Mouse (Mus musculus): ENCODE measurements around the gene Gm3402. TPM values are rescaled to one million over a fixed set of nuclear protein-coding genes. Genes with fewer than 3 reads are reported as not detected.
"Not testable (repeated sequence)": the region's sequence is repeated elsewhere in the genome, so short reads cannot be mapped to it uniquely, and the experiment has no call there.

Gm3402 gene
- polyA plus RNA-seq, 1 experiment from 2014 or later: not detected

- H3K27ac ChIP-seq (ENCODE audit: low read length); H3K4me2 ChIP-seq (ENCODE audit: low read depth, low read length); H3K4me3 ChIP-seq (ENCODE audit: low read length); H3K9ac ChIP-seq (ENCODE audit: low read length); ATAC-seq (replicated peaks; ENCODE audit: extremely low read depth, insufficient read depth, low FRiP score); H3K4me1 ChIP-seq (ENCODE audit: control insufficient read depth, insufficient read depth, low read length); H3K9me3 ChIP-seq (replicated peaks; ENCODE audit: control insufficient read depth, low read length); H3K36me3 ChIP-seq (ENCODE audit: control insufficient read depth, insufficient read depth); H3K27me3 ChIP-seq (ENCODE audit: control insufficient read depth, insufficient read depth, low read length): not testable (repeated sequence)
- no CpG with 5 or more reads among the region's 5 CpGs for WGBS
Observed at GRCm38 (mm10) chr5:146502099-146502498, 11.8 kb upstream of the Gm3402 start, which contains the start of gene 4930449I24Rik. Gene 4930449I24Rik (plus strand): TSS chr5:146502399.

- H3K9me3 ChIP-seq (replicated peaks; ENCODE audit: control insufficient read depth, low read length); H3K27me3 ChIP-seq (ENCODE audit: control insufficient read depth, insufficient read depth, low read length); H3K27ac ChIP-seq (ENCODE audit: low read length); H3K9ac ChIP-seq (ENCODE audit: low read length); H3K4me2 ChIP-seq (ENCODE audit: low read depth, low read length); ATAC-seq (replicated peaks; ENCODE audit: extremely low read depth, insufficient read depth, low FRiP score); H3K4me1 ChIP-seq (ENCODE audit: control insufficient read depth, insufficient read depth, low read length); H3K4me3 ChIP-seq (ENCODE audit: low read length); H3K36me3 ChIP-seq (ENCODE audit: control insufficient read depth, insufficient read depth): not testable (repeated sequence)
- WGBS: 80% methylated on average over 1 of the region's 3 CpGs
Observed at GRCm38 (mm10) chr5:146525501-146525900, 11.6 kb downstream of the Gm3402 start, which contains the start of gene Gm3404. Gene Gm3404 (plus strand): TSS chr5:146525801.

- not testable (repeated sequence) for ATAC-seq (replicated peaks; ENCODE audit: extremely low read depth, insufficient read depth, low FRiP score); H3K27me3 ChIP-seq (ENCODE audit: control insufficient read depth, insufficient read depth, low read length); H3K4me2 ChIP-seq (ENCODE audit: low read depth, low read length); H3K4me3 ChIP-seq (ENCODE audit: low read length); H3K36me3 ChIP-seq (ENCODE audit: control insufficient read depth, insufficient read depth); H3K9ac ChIP-seq (ENCODE audit: low read length); H3K4me1 ChIP-seq (ENCODE audit: control insufficient read depth, insufficient read depth, low read length); H3K27ac ChIP-seq (ENCODE audit: low read length); H3K9me3 ChIP-seq (replicated peaks; ENCODE audit: control insufficient read depth, low read length)
- WGBS: 73% methylated on average over 2 of the region's 3 CpGs
Observed at GRCm38 (mm10) chr5:146537347-146537746, 23.4 kb downstream of the Gm3402 start, which contains the start of gene Gm3409. Gene Gm3409 (plus strand): TSS chr5:146537647.

GRCm38 (mm10) chr5:146555836-146556235 lies 41.9 kb downstream of the Gm3402 start, which contains the start of gene Gm3415:
Gene Gm3415 (plus strand): TSS chr5:146556136.
- H3K27ac ChIP-seq (ENCODE audit: low read length); H3K4me1 ChIP-seq (ENCODE audit: control insufficient read depth, insufficient read depth, low read length); H3K36me3 ChIP-seq (ENCODE audit: control insufficient read depth, insufficient read depth); H3K9me3 ChIP-seq (replicated peaks; ENCODE audit: control insufficient read depth, low read length); H3K4me2 ChIP-seq (ENCODE audit: low read depth, low read length); ATAC-seq (replicated peaks; ENCODE audit: extremely low read depth, insufficient read depth, low FRiP score); H3K27me3 ChIP-seq (ENCODE audit: control insufficient read depth, insufficient read depth, low read length); H3K4me3 ChIP-seq (ENCODE audit: low read length); H3K9ac ChIP-seq (ENCODE audit: low read length): not testable (repeated sequence)
- no CpG with 5 or more reads among the region's 3 CpGs for WGBS

- Histone ChIP-seq H3K36me3 (ENCODE audit: control insufficient read depth, insufficient read depth) (no peaks in the 10 kb centered on the region), H3K4me1 (ENCODE audit: control insufficient read depth, insufficient read depth, low read length) (no peaks in the 10 kb centered on the region), H3K27me3 (ENCODE audit: control insufficient read depth, insufficient read depth, low read length) (no peaks in the 10 kb centered on the region), H3K4me3 (ENCODE audit: low read length) (no peak overlapping the region), H3K9ac (ENCODE audit: low read length) (no peak overlapping the region), H3K9me3 (replicated peaks; ENCODE audit: control insufficient read depth, low read length) (peaks cover 2% of the 10 kb centered on the region; the same call in 1 of the 2 replicates), H3K4me2 (ENCODE audit: low read depth, low read length) (no peak overlapping the region), H3K27ac (ENCODE audit: low read length) (no peak overlapping the region)
- 56% methylated on average over 1 of the region's 1 CpGs for WGBS
- ATAC-seq (replicated peaks; ENCODE audit: extremely low read depth, insufficient read depth, low FRiP score): no peak
Observed at GRCm38 (mm10) chr5:146564259-146564658, 50.3 kb downstream of the Gm3402 start.

Other genes starting within 250 kb of the Gm3402 start
- gene Wasf3, start 129.1 kb upstream of the Gm3402 start, polyA plus RNA-seq (2015; fragmentation: Nextera tagmentation; extraction: Ambion mirVana): 0.15 and 0.33 TPM in 2 replicates
- not detected in 2 replicates for gene Gm6408, start 32.2 kb upstream of the Gm3402 start, polyA plus RNA-seq (2015; fragmentation: Nextera tagmentation; extraction: Ambion mirVana)
- not detected in 2 replicates for gene Gm6370, start 22.8 kb upstream of the Gm3402 start, polyA plus RNA-seq (2015; fragmentation: Nextera tagmentation; extraction: Ambion mirVana)
- not detected in 2 replicates for gene 4930449I24Rik, start 11.7 kb upstream of the Gm3402 start, polyA plus RNA-seq (2015; fragmentation: Nextera tagmentation; extraction: Ambion mirVana)
- gene Gm3404, start 11.7 kb downstream of the Gm3402 start, polyA plus RNA-seq (2015; fragmentation: Nextera tagmentation; extraction: Ambion mirVana): not detected in 2 replicates
- not detected in 2 replicates for gene Gm3409, start 23.5 kb downstream of the Gm3402 start, polyA plus RNA-seq (2015; fragmentation: Nextera tagmentation; extraction: Ambion mirVana)
- gene Gm3415, start 42.0 kb downstream of the Gm3402 start, polyA plus RNA-seq (2015; fragmentation: Nextera tagmentation; extraction: Ambion mirVana): not detected in 2 replicates
- gene Gpr12, start 71.1 kb downstream of the Gm3402 start, polyA plus RNA-seq (2015; fragmentation: Nextera tagmentation; extraction: Ambion mirVana): not detected in 2 replicates

Data from heart, embryonic 16.5 days (tissue).